Mouse (Mus musculus): ENCODE measurements around the gene Slc44a3.

The Slc44a3 gene

DNA sequence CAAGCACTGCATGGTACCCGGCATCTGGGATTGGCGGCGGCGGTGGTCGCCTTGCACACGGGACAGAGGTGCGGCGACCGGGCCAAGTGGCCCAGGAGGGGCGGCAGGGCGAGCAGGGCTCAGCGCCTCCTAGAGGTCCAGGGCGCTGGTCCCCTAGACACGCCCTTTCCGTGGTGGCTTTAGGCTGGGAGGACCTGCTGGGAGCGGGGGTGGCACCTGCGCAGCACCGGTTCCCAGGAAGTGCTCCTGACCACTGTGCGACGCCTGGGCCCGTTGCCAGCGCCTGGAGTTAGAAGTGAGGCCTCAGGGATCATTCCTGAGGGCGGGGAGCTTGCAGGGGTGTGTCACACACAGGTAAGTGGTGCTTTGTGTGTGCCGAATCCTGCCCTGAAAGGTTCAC, at the start of gene Slc44a3:
TSS of gene Slc44a3 (minus strand) at position 229 of the 400 bp plus-strand sequence.
- DNase-seq (ENCODE audit: extremely low spot score), result peak; percentile 48

GRCm38 (mm10) chr3:121579880-121580549, 47.8 kb upstream of the Slc44a3 start:
- DNase-seq (ENCODE audit: extremely low spot score), result no peak

DNA sequence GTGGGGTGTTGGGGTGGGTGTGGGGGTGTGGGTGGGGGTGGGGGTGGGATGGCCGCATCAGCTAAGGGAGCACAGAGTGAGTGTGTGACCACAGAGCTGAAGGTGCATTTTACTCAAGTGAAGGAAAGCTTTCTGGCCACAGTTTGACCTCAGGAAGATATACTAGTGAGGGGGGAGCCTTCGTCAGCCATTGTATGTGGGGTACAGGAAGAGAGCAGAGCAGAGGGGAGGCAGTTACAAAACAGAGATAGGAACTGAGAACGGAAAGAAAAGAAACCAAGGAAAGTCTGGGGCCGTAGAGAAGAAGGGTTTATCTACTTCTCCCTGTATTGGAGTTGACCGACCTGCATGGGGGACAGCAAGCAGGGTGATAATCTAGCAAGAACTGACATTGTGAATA, 47.2 kb upstream of the Slc44a3 start:
- DNase-seq (ENCODE audit: extremely low spot score), result no peak

DNA sequence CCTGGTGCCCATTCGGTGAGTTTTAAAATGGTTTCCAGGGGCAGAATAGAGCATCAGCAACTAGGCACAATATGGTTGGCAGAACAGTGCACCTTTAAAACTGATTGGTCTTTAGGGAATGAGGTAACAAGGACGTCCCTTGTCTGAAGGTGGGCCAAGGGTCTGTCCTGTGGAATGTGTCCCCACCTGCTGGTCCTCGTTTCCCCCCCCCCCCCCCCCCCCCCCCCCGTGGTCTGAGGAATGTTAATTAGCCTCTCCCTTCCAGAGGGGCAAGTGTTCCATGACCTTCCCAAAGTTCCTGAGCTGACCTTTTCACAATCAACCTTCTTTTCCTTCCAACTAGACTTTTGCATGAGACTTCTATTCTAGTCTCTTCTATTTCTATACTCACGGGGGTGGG, 46.5 kb upstream of the Slc44a3 start:
- DNase-seq (ENCODE audit: extremely low spot score), result no peak

GRCm38 (mm10) chr3:121577641-121578040, 45.4 kb upstream of the Slc44a3 start:
- no peak for DNase-seq (ENCODE audit: extremely low spot score)

DNA sequence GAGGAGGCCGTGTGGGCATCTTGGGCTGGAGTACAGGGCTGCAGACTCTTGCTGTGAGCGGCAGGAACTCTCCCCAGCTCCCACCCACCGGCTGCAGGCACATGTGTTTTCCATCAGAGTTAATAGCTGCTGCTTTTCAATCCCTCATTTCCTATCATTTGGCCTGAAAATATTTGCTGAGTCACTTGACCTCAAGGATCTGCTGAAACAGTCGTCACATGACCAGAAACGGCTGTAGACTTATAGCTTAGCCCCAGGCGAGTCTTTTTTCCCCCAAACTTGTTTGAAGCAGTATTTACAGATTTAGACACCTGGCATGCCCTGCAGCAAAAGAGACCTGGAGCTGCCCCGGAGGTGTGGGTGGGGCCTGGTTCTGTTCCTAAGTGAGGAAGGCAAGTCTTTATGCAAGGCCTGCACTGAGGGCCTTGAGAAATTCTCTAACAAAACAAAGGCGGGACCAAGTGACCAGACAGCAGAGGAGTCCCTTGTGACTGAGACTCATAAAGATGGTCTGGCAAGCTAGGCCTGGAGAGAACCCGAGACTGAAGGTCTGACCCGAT, 44.9 kb upstream of the Slc44a3 start:
- peak; percentile 70 for DNase-seq (ENCODE audit: extremely low spot score)

DNA sequence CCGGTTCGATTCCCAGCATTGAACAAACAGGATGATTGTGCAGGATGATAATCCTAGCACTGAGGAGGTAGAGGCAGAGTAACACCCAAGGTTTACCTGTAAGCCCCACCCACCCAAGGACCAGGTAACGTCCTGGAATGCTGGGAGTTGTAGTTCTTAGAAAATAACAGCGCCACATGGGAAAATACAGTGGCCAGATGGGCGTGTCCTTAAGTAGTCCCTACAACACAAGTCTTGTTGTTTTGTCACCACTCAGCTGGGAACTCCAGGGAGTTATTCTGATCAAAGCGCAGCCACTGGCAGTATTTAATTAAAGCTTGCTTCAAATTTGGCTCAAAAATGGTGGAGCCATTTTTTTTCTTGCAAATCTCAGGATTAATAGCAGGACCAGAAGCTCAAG, 44.2 kb upstream of the Slc44a3 start:
- DNase-seq (ENCODE audit: extremely low spot score), result no peak

DNA sequence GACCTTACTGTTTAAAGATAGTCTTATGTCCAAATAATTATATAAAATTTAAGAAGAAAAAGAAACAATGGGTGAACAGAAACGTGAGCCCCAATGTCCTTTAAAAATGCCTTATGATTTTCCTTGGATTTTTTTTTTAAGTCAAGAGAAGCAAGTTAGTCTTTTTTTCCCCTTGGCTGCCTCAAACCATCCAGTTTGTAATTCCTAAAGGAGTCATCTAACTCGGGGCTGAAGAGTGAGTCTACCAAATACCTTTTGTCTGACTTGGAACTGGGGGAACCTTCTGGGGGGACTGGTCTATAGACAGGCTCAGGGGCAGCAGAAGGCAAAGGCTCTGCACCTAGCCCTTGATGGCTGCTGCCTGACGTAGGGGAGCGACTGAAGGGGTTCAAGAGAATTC, 42.2 kb upstream of the Slc44a3 start:
- no peak for DNase-seq (ENCODE audit: extremely low spot score)

DNA sequence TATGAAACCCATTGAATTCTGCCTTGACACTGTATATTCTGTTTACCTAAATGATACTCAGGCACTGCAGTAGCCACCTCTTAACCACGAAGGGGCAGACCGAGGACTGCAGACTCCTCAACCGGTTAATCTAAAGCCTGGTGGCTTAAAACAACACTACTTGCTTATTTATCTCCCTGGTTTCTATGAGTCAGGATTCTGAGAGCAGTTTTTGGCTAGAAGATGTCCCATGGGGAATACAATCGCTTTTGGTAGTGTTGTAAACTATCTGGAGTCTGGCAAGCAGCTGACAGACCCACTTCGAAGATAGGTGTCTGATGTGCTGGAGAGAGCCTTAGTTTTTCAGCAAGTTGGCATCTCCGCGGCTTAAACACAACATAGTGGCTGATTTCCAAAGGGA, 41.7 kb upstream of the Slc44a3 start:
- DNase-seq (ENCODE audit: extremely low spot score), result no peak

- DNase-seq (ENCODE audit: extremely low spot score), result no peak
Measured at GRCm38 (mm10) chr3:121571491-121571890, 39.3 kb upstream of the Slc44a3 start.

- DNase-seq (ENCODE audit: extremely low spot score), result no peak
Measured at GRCm38 (mm10) chr3:121570623-121571022, 38.4 kb upstream of the Slc44a3 start.

DNA sequence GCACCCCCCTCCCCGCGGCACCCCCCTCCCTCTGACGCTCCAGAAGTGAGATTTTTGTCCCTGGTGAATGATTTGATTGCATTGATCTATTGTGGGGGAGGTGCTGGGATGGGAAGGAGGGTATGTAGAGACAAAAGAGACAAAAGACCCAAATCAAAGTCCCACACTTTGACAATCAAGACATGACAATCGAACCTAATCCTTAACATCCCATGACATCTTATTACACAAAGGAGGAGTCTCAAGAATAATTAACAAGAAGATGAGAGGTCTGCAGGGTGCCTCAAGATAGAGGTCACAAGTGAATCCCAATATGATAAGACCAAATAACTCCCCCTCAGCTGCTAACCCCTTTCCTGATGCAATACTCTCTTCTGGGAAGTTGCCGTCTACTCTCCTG, 37.6 kb upstream of the Slc44a3 start:
- no peak for DNase-seq (ENCODE audit: extremely low spot score)

DNA sequence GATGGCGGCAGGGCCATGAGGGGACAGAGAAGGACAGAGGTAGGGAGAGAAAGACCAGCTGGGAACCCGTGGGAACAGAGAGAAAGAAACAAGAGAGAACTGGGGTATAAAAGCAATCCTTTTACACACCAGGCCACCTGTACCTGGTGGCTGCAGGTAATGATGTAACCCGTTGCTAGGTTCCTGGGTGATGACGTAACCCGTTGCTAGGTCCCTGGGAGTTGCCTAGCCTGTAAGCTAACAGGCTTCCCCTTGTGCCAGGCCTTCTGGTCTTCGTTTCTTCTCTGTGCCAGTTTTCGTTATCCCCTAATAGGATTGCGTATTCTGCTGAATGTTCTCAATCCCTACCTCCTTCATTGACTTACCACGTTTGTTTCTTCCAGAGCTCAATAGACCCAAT, 36.8 kb upstream of the Slc44a3 start:
- no peak for DNase-seq (ENCODE audit: extremely low spot score)

DNA sequence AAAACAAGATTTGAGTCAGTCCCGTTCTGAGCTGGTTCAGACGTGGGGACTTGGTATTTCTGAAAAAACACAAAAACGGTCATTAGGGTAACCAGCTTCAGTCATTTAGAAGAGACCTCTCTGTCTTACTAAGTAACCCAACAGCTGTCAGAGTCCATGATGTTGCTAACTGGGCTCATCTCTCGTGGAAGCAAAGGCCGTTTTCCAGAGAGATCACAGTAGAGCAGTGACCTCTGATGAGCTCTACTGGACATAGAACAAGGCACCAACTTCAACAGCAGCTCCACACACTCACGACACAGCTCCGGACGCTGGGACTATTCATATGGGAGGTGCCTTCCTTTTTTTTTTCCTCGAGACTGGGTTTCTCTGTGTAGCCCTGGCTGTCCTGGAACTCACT, 35.7 kb upstream of the Slc44a3 start:
- DNase-seq (ENCODE audit: extremely low spot score), result no peak

- no peak for DNase-seq (ENCODE audit: extremely low spot score)
Measured at GRCm38 (mm10) chr3:121567337-121567900, 35.2 kb upstream of the Slc44a3 start.

DNA sequence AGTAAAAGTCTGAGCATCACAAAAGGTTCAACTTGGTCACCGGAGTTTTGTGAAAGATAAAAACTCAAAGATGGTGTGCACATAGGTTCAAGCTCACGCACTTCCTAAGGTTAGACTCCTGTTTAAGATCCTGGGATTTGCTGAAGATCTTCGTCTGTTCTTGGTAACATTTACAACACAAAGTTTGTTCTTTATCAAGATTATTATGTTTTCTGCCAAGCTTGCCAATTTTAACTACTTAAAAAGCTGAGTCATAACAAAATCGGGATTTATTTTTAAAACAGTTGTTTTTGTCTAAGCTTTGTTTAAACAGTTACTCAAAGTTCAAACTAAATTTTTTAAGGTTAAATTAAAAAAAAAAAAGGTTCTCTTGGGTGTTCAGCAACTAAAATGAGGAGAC, 34.7 kb upstream of the Slc44a3 start:
- DNase-seq (ENCODE audit: extremely low spot score), result no peak

- no peak for DNase-seq (ENCODE audit: extremely low spot score)
Measured at GRCm38 (mm10) chr3:121561803-121562202, 29.6 kb upstream of the Slc44a3 start.

- DNase-seq (ENCODE audit: extremely low spot score), result no peak
Measured at GRCm38 (mm10) chr3:121560115-121560865, 28.1 kb upstream of the Slc44a3 start.

DNA sequence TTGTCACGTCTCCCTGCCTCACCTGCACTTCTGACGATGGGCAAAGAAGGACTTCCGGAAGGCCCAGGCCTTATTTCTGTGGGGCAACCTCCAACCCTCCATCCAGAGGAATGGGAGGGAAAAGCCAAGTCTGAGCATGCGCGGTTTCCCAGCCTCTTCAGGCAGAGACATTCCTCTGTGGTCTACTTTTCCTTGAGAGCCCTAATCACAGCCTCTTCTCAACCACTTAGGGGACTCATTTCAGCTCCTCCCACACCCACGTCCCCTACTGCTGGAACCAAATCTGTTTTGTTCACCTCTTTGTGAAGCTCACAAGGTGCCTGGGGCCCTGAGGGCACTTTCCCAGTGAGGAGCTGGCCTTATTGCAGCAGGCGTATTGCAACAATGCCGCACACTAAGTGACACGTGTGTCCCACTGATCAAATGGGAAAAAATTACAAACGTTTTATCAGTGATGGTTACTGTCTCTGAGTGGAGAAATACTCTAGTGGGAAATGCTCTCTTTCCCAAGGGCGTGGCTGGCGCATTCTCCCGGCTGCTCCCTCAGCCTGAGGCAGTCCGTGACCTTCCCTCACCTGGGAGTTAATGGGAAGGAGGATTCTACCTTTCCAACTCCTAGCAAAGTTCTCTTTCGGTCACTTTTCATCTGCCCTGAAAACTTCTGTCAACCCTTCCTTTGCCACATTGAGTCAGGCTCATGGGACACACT, 27.4 kb upstream of the Slc44a3 start:
- no peak for DNase-seq (ENCODE audit: extremely low spot score)

DNA sequence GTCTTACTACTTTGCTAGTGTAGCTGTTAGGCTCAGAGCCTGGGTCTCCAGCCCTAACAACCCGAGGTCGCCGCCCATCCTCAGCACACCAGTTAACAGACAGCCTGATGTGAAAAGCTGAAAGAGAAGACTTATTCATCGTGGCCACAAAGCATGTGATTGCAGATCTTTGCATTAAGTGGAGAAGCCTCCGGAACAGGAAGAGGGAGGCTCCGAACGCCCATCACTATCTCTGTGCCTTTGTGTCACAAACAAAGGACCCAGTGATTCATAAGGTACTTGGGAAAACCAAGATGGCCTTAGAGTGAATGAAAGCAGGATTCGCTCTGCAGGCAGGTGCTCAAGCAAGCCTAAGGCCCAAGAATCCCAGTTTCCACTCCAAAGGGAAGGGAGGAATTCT, 26.7 kb upstream of the Slc44a3 start:
- no peak for DNase-seq (ENCODE audit: extremely low spot score)

DNA sequence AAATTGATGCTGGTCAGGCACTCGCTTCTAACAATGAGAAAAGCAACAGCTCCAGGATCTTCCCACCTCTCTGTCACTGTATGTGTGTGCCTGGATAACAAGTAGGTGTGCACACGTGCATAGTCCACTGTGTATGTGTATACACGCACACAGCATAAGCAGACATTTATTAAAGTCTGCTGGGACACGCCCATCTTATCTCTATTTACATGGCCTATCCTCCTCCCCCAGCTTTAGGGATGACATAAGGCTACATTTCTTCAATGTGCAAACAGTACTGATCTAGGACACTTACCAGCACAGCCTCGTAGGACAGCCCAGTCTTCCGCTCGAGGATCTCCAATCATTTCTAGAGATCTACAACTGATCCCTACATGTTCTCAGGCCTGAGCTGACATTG, 24.1 kb upstream of the Slc44a3 start:
- no peak for DNase-seq (ENCODE audit: extremely low spot score)

- DNase-seq (ENCODE audit: extremely low spot score), result no peak
Measured at GRCm38 (mm10) chr3:121553294-121553693, 21.1 kb upstream of the Slc44a3 start.

All from embryo, embryonic 9.5 days (tissue).